Comparison of ENCODE assay signal across 23 mouse cellular contexts in genomic region chr1:129543169-129543568, GRCm38 (mm10).
DNase-seq lines count a peak whose midpoint lies in the region; ATAC-seq lines count a peak whose summit lies in the region.
"Had no signal": no experiment of that assay in that cellular context is flagged by ENCODE, and none has a peak within 500 bp of the region (broad histone marks: within the 10 kb centered on the region; RNA-seq: fewer than 3 reads in every experiment).

No protein-coding gene starts in this region.

- H3K4me3 ChIP-seq in heart, embryonic 13.5 days: no peak overlapping the region
- H3K4me3 ChIP-seq in midbrain, embryonic 11.5 days (ENCODE audit: low read depth, low read length): no peak overlapping the region
- H3K4me3 ChIP-seq in midbrain, embryonic 10.5 days: no peak overlapping the region
- H3K4me3 ChIP-seq: embryonic facial prominence, embryonic 10.5 days; embryonic facial prominence, embryonic 12.5 days; forebrain, embryonic 10.5 days; forebrain, embryonic 12.5 days had no signal

- ATAC-seq in heart, embryonic 13.5 days (ENCODE audit: extremely low read depth, insufficient number of reproducible peaks, low FRiP score, low TSS enrichment): no peak
- ATAC-seq in midbrain, embryonic 11.5 days (ENCODE audit: low FRiP score): no peak
- ATAC-seq in megakaryocyte progenitor cell, adult 5-6 weeks (replicated peaks; ENCODE audit: poor library complexity): peak; percentile 8; the same call in 1 of the 2 replicates
- no peak for ATAC-seq in erythroid progenitor cell, adult 5-6 weeks (replicated peaks; ENCODE audit: low FRiP score, poor library complexity, severe bottlenecking)
- ATAC-seq: activated CD4-positive, CD25-positive, alpha-beta regulatory T cell, adult 4 months; forebrain, embryonic 14.5 days; forebrain, embryonic 16.5 days had no signal

- 40% methylated on average over 3 of the region's 3 CpGs for WGBS in heart, embryonic 13.5 days
- 80% methylated on average over 3 of the region's 3 CpGs for WGBS in midbrain, embryonic 11.5 days
- WGBS in midbrain, embryonic 10.5 days: 88% methylated on average over 3 of the region's 3 CpGs

- H3K9me3 ChIP-seq in heart, embryonic 13.5 days: no peaks in the 10 kb centered on the region
- H3K9me3 ChIP-seq in midbrain, embryonic 11.5 days (ENCODE audit: control insufficient read depth, low read length): no peaks in the 10 kb centered on the region
- no peaks in the 10 kb centered on the region for H3K9me3 ChIP-seq in midbrain, embryonic 10.5 days (replicated peaks)
- H3K9me3 ChIP-seq: embryonic facial prominence, embryonic 10.5 days; embryonic facial prominence, embryonic 12.5 days; forebrain, embryonic 10.5 days; forebrain, embryonic 12.5 days had no signal

- no peaks in the 10 kb centered on the region for H3K36me3 ChIP-seq in heart, embryonic 13.5 days
- H3K36me3 ChIP-seq in midbrain, embryonic 11.5 days (ENCODE audit: control insufficient read depth, insufficient read depth, low read length): no peaks in the 10 kb centered on the region
- H3K36me3 ChIP-seq in midbrain, embryonic 10.5 days: no peaks in the 10 kb centered on the region
- H3K36me3 ChIP-seq: embryonic facial prominence, embryonic 10.5 days; embryonic facial prominence, embryonic 12.5 days; forebrain, embryonic 10.5 days; forebrain, embryonic 12.5 days had no signal

- no peak overlapping the region for H3K4me2 ChIP-seq in heart, embryonic 13.5 days
- no peak overlapping the region for H3K4me2 ChIP-seq in midbrain, embryonic 11.5 days
- H3K4me2 ChIP-seq: embryonic facial prominence, embryonic 12.5 days; forebrain, embryonic 12.5 days had no signal

- peak overlapping the region; percentile 26 for H3K27ac ChIP-seq in heart, embryonic 13.5 days (replicated peaks)
- no peak overlapping the region for H3K27ac ChIP-seq in midbrain, embryonic 11.5 days (ENCODE audit: low read depth, low read length)
- no peak overlapping the region for H3K27ac ChIP-seq in midbrain, embryonic 10.5 days (replicated peaks)
- H3K27ac ChIP-seq: embryonic facial prominence, embryonic 10.5 days; embryonic facial prominence, embryonic 12.5 days; forebrain, embryonic 10.5 days; forebrain, embryonic 12.5 days had no signal

- H3K4me1 ChIP-seq in heart, embryonic 13.5 days: peaks cover 27% of the 10 kb centered on the region
- no peaks in the 10 kb centered on the region for H3K4me1 ChIP-seq in midbrain, embryonic 11.5 days (ENCODE audit: control insufficient read depth, insufficient read depth, low read length)
- H3K4me1 ChIP-seq in midbrain, embryonic 10.5 days: no peaks in the 10 kb centered on the region
- H3K4me1 ChIP-seq: embryonic facial prominence, embryonic 10.5 days; embryonic facial prominence, embryonic 12.5 days; forebrain, embryonic 10.5 days; forebrain, embryonic 12.5 days had no signal

- no peak overlapping the region for H3K9ac ChIP-seq in heart, embryonic 13.5 days
- H3K9ac ChIP-seq in midbrain, embryonic 11.5 days (ENCODE audit: low read length): no peak overlapping the region
- H3K9ac ChIP-seq: embryonic facial prominence, embryonic 12.5 days; forebrain, embryonic 12.5 days had no signal

- DNase-seq in heart, postnatal 4 days: no peak
- peak; percentile 60 for DNase-seq in midbrain, embryonic 11.5 days (ENCODE audit: low spot score, missing footprints)
- DNase-seq in midbrain, embryonic 10.5 days (ENCODE audit: low spot score): no peak
- DNase-seq in MN1 (ENCODE audit: low spot score): no peak
- DNase-seq: adrenal gland, adult 8-10 months; adrenal gland, postnatal 14 days; adrenal gland, postnatal 36 days; cerebellum, adult 11-12 months; cerebellum, adult 2 months; cerebellum, adult 9-10 months; cerebellum, postnatal 10 days; cerebellum, postnatal 25 days had no signal

- no peaks in the 10 kb centered on the region for H3K27me3 ChIP-seq in heart, embryonic 13.5 days (replicated peaks)
- no peaks in the 10 kb centered on the region for H3K27me3 ChIP-seq in midbrain, embryonic 11.5 days (ENCODE audit: control insufficient read depth, insufficient read depth, low read length)
- H3K27me3 ChIP-seq in midbrain, embryonic 10.5 days (ENCODE audit: low read depth, poor library complexity, severe bottlenecking): no peaks in the 10 kb centered on the region
- H3K27me3 ChIP-seq: embryonic facial prominence, embryonic 12.5 days; forebrain, embryonic 12.5 days; Patski had no signal
